Mouse (Mus musculus) cerebellum, postnatal 10 days (tissue): ENCODE results near the gene Ensa.
A peak's percentile ranks its signal among the peaks of the same experiment; 100 is the strongest.
"Not testable (repeated sequence)": the region's sequence is repeated elsewhere in the genome, so short reads cannot be mapped to it uniquely, and the experiment has no call there.

ENCODE experiments used
- DNase-seq, 2 experiments: peaks; one replicate each; pipeline ENCODE4 v3.0.0; 2021; ENCODE audit warnings: mixed read lengths in 2 of 2

Gene Ensa

GRCm38 (mm10) chr3:95663969-95664608 is 39.3 kb downstream of the Ensa start:
- DNase-seq, result no peak

- DNase-seq, result no peak
Measured at GRCm38 (mm10) chr3:95664940-95665352, 40.2 kb downstream of the Ensa start.

DNA sequence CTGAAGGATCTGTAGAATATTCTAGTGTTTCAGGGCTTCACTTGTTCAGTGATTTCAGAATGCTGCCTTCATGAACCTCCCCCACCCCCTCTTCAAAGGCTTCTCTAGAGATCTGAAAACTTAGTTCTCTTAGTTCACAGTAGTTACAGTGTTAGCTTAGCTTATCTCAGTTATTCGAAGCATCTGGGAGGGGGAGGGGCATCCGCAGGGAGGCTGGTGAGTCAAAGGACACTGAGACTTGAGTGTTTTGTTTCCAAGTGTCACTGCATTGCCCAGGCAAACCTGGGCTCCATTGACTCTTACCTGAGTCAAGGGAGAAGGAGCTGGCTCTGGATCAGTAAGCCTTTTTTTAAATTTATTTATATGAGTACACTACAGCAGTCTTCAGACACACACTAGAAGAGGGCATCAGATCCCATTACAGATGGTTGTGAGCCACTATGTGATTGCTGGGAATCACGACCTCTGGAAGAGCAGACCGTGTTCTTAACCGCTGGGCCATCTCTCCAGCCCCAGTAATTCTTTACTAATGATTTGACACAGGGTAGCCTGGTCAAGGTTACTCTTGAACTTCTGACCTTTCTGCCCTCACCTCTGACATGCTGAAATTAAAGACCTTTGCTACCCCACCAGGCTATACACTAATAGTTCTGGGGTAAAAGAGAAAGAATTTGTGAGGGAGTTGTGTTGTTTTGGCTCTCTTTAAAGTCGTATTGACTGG is 41.5 kb downstream of the Ensa start:
- peak in 1 of 2 experiments; percentile 33 for DNase-seq

- DNase-seq, result no peak
Measured at GRCm38 (mm10) chr3:95667521-95667920, 42.7 kb downstream of the Ensa start.

GRCm38 (mm10) chr3:95668026-95668425 is 43.2 kb downstream of the Ensa start:
- DNase-seq, result no peak

DNA sequence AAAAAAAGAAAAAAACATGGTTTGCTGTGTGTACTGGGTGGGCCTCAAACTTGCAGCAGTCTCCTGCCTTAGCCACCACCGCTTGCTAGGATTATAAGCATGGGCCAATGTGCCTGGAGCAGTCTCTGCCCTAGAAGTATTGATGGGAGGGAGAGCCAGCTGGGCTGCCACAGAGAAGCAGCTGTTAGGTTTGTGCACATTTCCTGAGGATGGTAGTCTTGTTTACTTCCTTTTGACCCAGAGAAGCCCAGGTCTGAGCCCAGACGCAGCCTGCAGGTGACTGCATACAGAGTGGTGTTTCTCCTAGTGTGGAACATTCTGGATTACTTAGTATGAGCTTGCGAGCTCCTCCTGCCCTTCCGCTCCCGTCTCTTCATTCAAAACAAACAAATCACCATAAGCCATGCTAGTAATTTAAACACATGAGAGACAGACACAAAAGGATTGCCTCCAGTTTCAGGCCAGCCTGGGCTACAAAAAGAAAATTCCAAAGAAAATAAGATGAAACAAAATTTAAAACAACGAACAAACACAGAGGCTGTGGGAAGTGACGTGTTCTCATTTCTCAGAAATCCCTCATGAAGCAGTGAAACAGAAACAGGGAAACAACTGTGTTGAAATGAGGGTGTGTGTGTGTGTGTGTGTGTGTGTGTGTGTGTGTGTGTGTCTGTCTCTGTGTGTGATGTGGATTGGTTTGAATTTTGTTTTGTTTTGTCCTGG is 44.0 kb downstream of the Ensa start:
- no peak for DNase-seq

GRCm38 (mm10) chr3:95669309-95669665 is 44.5 kb downstream of the Ensa start:
- no peak for DNase-seq

DNA sequence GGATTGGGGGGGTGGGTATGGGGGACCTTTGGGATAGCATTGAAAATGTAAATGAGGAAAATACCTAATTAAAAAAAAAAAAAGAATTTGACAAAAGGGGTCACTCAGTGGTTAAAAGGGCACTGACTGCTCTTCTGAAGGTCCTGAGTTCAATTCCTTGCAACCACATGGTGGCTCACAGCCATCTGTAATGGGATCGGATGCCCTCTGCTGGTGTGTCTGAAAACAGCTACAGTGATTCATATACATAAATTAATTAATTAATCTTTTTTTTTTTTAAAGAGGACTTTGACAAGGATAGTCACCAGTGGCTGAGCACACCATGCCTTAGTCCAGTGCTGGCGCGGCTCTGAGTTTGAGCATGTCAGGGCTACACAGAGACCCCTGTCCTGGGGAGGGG is 45.6 kb downstream of the Ensa start:
- DNase-seq, result not testable (repeated sequence)

DNA sequence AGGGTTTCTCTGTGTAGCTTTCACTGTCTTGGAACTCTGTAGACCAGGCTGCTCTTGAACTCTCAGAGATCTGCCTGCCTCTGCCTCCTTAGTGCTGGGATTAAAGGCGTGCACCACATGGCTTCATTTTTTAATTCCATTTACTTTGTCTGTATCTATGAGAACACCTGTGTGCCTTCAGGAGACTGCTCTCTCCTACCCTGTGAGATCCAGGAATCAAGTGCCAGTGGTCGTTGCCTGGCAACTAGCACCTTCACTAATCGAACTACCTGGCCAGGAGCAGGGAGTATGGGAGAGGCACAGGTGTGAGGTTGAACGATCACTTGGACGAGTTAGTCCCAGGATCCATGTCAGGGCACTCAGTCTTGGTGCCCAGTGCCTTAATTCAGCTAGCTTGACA is 46.4 kb downstream of the Ensa start:
- DNase-seq, result no peak

DNA sequence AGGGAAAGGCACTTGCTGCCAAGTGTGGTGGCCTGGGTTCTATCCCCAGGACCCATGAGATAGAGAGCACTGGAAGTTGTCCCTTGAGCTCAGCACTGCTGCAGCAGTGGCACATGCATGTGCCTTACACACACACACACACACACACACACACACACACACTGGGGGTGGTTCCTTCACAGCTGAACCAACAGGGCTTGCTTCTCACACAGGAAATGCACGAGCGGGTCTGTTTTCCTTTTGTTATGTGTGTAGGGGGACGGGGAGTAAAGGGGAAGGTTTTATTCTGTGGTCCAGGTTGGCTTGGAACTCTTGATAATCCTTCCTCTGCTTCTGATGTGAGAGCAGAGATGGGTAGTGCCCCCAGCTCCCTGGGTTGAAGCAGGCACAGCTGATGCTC is 47.7 kb downstream of the Ensa start:
- no peak for DNase-seq

GRCm38 (mm10) chr3:95672861-95673706 is 48.3 kb downstream of the Ensa start:
- no peak for DNase-seq

DNA sequence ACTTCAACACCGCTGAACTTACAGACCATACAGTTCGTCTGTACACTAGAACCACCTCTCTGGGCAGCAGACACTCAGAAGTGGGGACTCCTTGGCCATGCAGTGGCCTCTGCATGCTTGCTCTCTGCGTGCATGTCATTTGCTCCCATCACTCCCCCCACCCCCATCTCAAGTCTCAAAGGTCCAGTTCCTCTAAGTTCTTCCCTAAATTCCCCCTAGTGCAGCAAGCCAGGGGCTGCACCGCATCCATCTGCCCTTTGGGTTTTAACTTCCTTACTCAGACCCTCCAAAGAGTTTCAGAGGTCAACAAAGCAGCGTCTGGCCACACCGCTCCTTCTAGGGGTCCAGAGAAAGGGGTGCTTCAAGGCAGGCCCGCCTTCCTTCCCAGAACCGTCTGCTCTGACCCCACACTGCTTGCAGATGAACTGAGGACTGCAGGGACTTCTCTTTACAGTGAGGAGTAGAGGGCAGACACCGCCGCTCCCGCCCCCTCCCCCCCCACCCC is 49.0 kb downstream of the Ensa start:
- DNase-seq, result no peak

DNA sequence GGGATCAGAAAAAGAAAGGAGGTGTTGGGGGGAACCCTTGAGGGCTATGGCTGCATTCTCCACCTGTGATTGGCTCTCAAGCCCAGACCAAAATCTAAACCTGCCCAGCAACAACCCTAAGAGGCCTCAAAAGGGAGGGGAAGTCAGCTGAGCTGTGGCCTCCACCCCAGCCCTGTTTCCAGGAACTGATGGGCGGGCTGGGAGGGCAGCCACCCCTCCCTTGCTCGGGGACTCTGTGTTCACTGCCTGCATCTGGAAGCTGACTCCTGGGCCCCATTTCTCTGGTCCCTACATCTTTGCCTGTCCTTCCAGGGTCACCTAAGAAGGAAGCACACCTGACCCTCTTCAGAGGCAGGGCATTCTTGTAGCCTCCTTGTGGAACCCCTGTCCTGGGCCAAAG is 49.4 kb downstream of the Ensa start:
- no peak for DNase-seq

- DNase-seq, result no peak
Measured at GRCm38 (mm10) chr3:95674812-95675211, 50.0 kb downstream of the Ensa start.

- DNase-seq, result peak; percentile 79 to 81
Measured at GRCm38 (mm10) chr3:95675301-95676092, 50.7 kb downstream of the Ensa start.

DNA sequence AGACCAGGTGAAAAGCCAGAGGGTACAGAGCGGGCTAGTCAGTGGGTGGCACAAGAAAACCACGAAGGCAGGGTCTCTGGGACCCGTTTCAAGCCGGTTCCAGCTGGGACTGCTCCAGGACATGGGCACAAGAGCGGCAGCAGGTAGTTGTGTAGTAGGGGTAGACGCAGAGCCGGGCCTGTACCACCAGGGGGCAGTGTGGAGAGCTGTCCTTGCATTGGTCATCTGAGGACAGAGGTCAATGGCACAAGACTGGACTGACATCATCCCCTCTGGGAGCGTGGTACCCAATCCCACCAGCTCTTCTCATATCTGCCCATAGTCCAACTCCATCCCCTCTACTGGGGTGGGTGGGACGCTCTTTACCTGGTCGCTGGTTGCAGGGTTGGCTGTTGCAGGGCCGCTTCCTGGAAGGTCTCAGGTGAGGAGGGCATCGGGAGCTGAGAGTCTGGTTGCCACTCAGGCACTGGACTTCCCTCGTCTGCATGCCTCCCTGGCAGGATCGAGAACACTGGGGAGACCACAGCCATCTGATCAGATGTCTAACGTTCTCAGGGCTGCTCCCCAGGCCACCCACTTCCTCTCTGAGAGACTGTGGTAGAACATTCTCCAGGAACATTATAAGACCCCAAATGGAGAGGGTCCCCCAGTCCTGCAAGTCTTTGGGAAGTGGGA is 52.1 kb downstream of the Ensa start:
- DNase-seq, result peak; percentile 76 to 85

DNA sequence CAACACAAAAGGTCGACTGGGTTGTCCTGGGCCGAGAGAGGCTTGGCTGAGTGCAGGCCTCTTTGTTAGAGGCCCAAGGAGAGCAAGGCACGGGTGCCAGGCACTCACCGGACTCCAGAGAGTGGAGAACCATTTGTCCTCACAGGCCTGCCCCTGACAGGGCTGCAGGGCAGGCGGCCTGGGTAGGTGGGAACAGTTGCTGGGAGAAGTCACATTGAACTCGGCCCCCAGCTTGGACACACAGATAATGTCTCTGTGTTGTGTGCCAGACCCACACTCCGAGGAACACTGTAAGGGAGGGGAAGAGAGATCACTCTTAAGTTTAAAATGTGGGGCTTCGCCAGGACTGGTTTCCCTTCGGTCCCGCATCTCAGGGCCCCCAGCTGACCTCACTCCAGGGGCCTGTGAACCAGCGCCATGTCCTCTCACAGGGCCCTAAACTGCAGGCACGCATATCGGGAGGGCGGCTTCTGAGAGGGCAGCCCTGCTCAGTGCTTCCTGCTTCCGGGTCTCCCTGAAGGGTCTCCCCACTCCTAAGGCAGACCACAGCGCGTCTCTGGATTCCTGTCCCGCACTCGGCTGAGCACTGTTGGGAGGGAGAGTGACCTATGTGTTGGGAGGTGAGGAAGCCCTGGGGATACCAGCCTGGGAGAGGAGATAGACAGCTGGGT is 52.8 kb downstream of the Ensa start:
- no peak for DNase-seq

- DNase-seq, result no peak
Measured at GRCm38 (mm10) chr3:95679551-95679950, 54.8 kb downstream of the Ensa start.

DNA sequence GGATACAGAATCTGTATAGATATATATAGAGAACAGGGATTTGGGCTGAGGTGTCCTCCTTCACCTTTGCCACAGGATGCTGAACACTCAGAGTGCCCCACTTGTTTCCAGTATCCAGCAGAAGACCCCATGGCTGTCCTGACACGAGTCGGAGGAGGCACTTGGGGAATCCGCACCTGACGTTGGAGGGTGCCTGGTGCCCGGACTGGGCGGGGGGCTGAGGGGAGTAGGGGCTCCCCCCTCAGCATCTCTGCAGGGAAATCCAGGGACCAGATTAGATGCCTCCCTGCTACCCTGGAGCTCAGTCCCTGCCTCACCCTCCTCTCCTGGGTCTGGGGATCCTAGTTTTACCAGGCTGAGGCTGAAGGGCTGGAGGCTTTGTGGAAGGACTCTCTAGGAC is 55.9 kb downstream of the Ensa start:
- no peak for DNase-seq

GRCm38 (mm10) chr3:95681365-95681764 is 56.6 kb downstream of the Ensa start:
- DNase-seq, result no peak
